Mouse (Mus musculus) midbrain, embryonic 16.5 days (tissue): Measurements from ENCODE around the gene Rplp0. TPM values are rescaled to one million over a fixed set of nuclear protein-coding genes. Genes with fewer than 3 reads are reported as not detected.

Source experiments
- ATAC-seq: fragments of 200-750 bp; cut with Nextera tagmentation; 2 replicates; pipeline ENCODE4 v1.8.0; 2017; ENCODE audit warnings: moderate TSS enrichment
- H3K27ac ChIP-seq: fragments of 300-500 bp; sonication (generic); 2 replicates; pipeline ENCODE4 v1.5.1; 2014; ENCODE audit warnings: mild to moderate bottlenecking, low read length, mixed read lengths
- H3K27me3 ChIP-seq: fragments of 300-500 bp; sonication (generic); 2 replicates; pipeline ENCODE4 v1.6.1; 2014; ENCODE audit warnings: low read depth, low read length, mixed read lengths; ENCODE audit not compliant: control insufficient read depth, insufficient read depth
- H3K36me3 ChIP-seq: fragments of 300-500 bp; sonication (generic); 2 replicates; pipeline ENCODE4 v1.6.1; 2014; ENCODE audit warnings: mild to moderate bottlenecking, low read length, moderate library complexity, mixed read lengths; ENCODE audit not compliant: control insufficient read depth, insufficient read depth
- H3K4me1 ChIP-seq: fragments of 300-500 bp; sonication (generic); 2 replicates; pipeline ENCODE4 v1.6.1; 2014; ENCODE audit warnings: mild to moderate bottlenecking, low read length, mixed read lengths; ENCODE audit not compliant: control insufficient read depth, insufficient read depth
- H3K4me2 ChIP-seq: fragments of 300-500 bp; sonication (generic); 2 replicates; pipeline ENCODE4 v1.6.1; 2014; ENCODE audit warnings: mild to moderate bottlenecking, low read length, mixed read lengths
- H3K4me3 ChIP-seq: fragments of 300-500 bp; sonication (generic); 2 replicates; pipeline ENCODE4 v1.5.1; 2014; ENCODE audit warnings: low read depth, mild to moderate bottlenecking, low read length, moderate library complexity, mixed read lengths
- H3K9ac ChIP-seq: fragments of 300-500 bp; sonication (generic); 2 replicates; pipeline ENCODE4 v1.6.1; 2014; ENCODE audit warnings: low read depth, low read length, mixed read lengths
- H3K9me3 ChIP-seq: fragments of 300-500 bp; sonication (generic); replicated peaks from 2 replicates; pipeline ENCODE4 v1.6.1; 2014; ENCODE audit warnings: mild to moderate bottlenecking, low read length, mixed read lengths; ENCODE audit not compliant: control insufficient read depth, poor library complexity, severe bottlenecking
- WGBS: fragments of 180-500 bp; shearing (Covaris S2); extraction: QIAGEN DNeasy Blood & Tissue Kit; methylation state at CpG from one replicate; pipeline ENCODE4 v1.1.7; 2014; 5-methylcytosine and 5-hydroxymethylcytosine counted together
- polyA plus RNA-seq: library from polyadenylated mRNA; unstranded; fragments of >200 nt; fragmentation: Nextera tagmentation; extraction: Ambion mirVana; gene quantifications from 2 replicates; pipeline ENCODE4 v1.2.1, GENCODE M21; 2015

The Rplp0 gene
- polyA plus RNA-seq, 1 experiment from 2014 or later = 826 TPM

DNA sequence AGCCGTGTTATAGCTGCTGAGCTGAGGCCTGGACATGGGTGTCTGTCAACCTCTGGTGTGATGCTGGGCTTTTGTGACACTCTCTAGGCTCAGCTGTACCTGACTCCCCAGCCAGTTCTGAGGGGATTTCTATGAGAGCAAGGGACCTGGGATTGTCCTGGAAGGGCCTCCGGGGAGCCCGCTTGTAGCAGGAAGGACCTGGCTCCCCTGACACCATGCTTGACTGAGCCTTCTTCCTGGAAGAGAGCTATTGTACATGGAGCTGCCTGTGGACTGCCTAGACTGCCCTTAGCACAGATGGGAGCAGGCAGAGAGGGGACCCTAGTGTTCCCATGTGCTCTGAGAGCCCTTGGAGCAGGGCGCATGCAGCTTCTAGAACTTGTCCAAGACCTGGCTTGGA is 33.9 kb upstream of the Rplp0 start:
- Histone ChIP-seq H3K4me1 (peaks cover 5% of the 10 kb centered on the region; the same call in 1 of the 2 replicates), H3K4me3 (no peak overlapping the region), H3K9me3 (no peaks in the 10 kb centered on the region), H3K4me2 (no peak overlapping the region), H3K27me3 (no peaks in the 10 kb centered on the region), H3K27ac (no peak overlapping the region), H3K36me3 (no peaks in the 10 kb centered on the region), H3K9ac (no peak overlapping the region)
- no peak for ATAC-seq
- 92% methylated on average over 4 of the region's 4 CpGs for WGBS

DNA sequence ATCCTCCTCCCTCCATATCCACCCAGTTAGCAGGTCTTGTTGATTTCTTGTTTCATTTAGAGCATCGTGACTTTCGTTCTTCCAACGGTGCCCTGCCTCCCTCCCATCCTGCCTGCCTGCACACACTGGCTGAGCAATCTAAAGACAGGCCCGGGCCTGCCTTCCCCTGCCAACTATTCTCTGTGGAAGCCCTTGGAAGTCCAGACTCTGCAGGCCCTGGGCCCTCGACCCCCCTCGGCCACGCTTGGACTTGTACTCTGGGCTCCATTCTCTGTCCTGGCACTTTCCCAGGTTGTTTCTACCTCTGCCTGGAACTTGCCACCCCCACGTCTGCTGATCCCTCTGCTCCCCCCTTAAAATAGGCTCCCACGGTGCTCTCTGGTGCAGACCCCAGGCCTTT is 33.3 kb upstream of the Rplp0 start:
- Histone ChIP-seq H3K4me3 (no peak overlapping the region), H3K4me2 (no peak overlapping the region), H3K27me3 (no peaks in the 10 kb centered on the region), H3K9ac (no peak overlapping the region), H3K36me3 (no peaks in the 10 kb centered on the region), H3K4me1 (peaks cover 5% of the 10 kb centered on the region), H3K27ac (no peak overlapping the region), H3K9me3 (no peaks in the 10 kb centered on the region)
- 77% methylated on average over 9 of the region's 9 CpGs for WGBS
- ATAC-seq = no peak

DNA sequence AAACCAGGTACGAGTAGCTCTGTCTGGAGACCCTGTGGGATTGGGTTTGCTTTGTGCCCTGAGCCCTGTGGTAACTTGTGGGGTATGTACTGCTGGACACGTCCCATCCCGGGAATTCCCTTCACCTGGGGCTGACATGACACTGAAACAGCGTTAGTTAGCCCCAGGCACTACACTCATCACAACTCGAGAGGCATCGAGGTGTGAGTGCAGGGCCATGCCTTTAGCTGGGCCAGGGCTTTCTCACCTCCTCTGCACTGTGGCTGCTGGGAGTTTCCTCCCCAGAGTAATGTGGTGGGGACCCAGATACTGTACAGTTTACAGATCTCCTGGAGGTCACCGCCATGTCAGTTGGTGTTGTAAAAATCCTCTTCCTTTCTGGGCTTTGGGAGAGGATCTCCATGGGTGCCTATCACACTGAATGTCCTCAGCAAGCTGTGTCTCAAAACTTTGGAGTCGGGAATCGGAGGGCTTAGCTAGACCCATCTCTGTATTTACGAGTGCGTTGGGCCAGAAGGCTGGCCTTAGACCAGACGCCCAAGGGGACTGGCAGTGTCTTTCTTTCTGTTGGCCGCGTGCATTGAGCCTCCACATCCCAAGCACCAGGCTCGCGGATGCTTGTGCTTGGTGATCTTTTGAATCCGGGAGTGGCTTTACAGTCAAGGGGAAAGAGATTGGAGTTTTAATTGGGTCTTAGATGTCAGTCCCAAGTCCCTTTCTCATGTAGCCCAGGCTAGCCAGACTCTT is 32.6 kb upstream of the Rplp0 start:
- Histone ChIP-seq H3K4me3 (no peak overlapping the region), H3K27ac (no peak overlapping the region), H3K9me3 (no peaks in the 10 kb centered on the region), H3K4me1 (peaks cover 11% of the 10 kb centered on the region), H3K4me2 (no peak overlapping the region), H3K9ac (no peak overlapping the region), H3K27me3 (no peaks in the 10 kb centered on the region), H3K36me3 (no peaks in the 10 kb centered on the region)
- 86% methylated on average over 17 of the region's 17 CpGs for WGBS
- no peak for ATAC-seq

DNA sequence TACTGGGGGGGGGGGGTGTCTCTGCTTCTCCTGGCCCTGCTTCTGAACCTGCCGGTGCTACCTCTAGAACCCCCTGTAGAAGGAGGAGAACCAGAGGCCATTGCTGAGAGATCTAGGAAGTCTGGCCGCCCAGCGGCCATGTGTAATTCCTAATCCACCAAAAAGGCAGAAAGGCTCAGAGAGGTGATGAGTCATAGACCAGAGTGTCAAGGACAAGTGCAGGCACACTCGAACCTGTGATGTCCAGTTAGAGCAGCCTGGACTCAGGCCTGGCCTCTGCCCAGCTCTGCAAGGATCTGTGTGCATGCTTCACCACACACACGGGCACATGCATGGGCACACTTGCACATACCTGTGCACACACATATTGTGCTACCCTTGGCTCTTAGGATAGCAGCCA is 31.1 kb upstream of the Rplp0 start:
- Histone ChIP-seq H3K4me3 (no peak overlapping the region), H3K4me1 (peaks cover 11% of the 10 kb centered on the region), H3K27ac (no peak overlapping the region), H3K27me3 (no peaks in the 10 kb centered on the region), H3K36me3 (no peaks in the 10 kb centered on the region), H3K9me3 (no peaks in the 10 kb centered on the region), H3K4me2 (no peak overlapping the region), H3K9ac (no peak overlapping the region)
- WGBS = 91% methylated on average over 5 of the region's 5 CpGs
- no peak for ATAC-seq

DNA sequence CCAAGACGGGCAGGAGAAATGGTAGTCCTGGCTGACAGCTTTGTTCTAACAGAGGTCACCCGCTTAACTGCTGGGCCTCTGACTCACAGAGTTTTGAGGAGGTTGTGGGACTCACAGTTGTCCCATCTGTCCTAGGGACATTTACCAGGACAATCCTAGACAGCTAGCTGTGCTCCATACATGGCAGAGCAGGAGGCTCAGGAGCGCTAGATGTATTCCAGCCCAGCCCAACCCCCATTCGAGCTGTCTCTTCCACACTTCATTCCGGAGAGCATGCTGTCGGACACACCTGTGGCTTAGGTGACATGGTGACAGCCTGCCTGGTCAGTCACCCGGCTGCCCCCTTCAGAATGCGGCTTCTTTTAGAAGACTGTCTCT is 29.9 kb upstream of the Rplp0 start:
- 87% methylated on average over 8 of the region's 8 CpGs for WGBS
- Histone ChIP-seq H3K4me1 (peaks cover 7% of the 10 kb centered on the region), H3K4me3 (no peak overlapping the region), H3K9me3 (no peaks in the 10 kb centered on the region), H3K9ac (no peak overlapping the region), H3K36me3 (no peaks in the 10 kb centered on the region), H3K27me3 (no peaks in the 10 kb centered on the region), H3K4me2 (no peak overlapping the region), H3K27ac (no peak overlapping the region; the same call in 1 of the 2 replicates)
- no peak for ATAC-seq

DNA sequence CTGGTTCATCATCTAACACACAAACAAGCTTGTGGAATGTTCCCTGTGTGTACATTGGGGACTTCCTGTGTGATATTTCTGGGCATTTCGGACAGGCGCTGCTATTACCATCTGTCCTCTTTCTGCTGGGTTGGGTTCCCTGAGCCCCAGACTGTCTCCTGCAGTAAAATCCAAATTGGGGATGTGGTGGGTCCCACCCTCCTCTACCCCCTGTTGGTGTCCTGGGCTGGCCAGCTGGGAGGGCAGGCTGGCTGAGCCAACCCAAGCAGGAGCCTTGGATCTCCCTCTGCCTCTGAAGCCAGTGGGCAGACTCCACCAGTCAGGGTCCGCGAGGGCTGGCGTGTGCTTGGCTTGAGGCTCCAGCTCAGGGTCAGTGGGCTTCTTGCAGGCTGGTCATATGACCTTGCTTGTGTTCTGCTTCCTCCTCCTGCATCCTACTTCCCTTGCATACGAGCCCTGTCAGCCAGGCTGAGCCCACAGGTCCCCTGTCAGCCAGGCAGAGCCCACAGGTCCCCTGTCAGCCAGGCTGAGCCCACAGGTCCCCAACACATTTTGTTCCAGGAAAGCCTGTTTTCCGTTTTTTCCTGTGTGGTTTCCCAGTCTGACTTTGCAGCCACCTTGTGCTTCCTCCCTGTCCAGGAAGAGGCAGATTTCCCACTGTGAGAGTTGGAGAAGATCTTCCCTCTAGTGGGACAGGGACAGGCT is 29.4 kb upstream of the Rplp0 start:
- whole genome bisulfite sequencing = 79% methylated on average over 7 of the region's 7 CpGs
- ATAC-seq = no peak
- Histone ChIP-seq H3K4me1 (peaks cover 10% of the 10 kb centered on the region), H3K4me3 (no peak overlapping the region), H3K27ac (no peak overlapping the region), H3K9ac (no peak overlapping the region), H3K4me2 (no peak overlapping the region), H3K9me3 (no peaks in the 10 kb centered on the region), H3K27me3 (no peaks in the 10 kb centered on the region), H3K36me3 (no peaks in the 10 kb centered on the region)

DNA sequence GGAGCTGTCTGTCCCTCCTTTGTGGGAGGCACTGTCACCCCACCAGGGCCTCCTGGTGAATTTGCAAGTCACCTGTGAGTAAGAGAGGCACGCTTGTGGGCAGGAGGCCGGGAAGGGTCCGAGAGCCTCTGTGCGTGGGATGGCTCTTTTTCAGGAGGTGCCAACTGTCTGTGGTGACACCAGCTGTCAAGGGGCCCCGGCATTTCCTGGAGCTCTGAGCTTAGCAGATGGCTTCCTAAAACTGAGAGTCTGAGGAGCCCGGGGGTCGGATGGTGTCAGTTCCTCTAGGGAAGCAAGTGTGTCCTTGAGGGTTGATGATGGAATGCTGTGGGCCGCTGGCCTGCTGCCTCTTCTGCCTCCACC is 28.8 kb upstream of the Rplp0 start:
- Histone ChIP-seq H3K36me3 (no peaks in the 10 kb centered on the region), H3K27ac (no peak overlapping the region), H3K4me3 (no peak overlapping the region), H3K4me1 (peaks cover 10% of the 10 kb centered on the region), H3K9me3 (no peaks in the 10 kb centered on the region), H3K27me3 (no peaks in the 10 kb centered on the region), H3K9ac (no peak overlapping the region), H3K4me2 (no peak overlapping the region)
- no peak for ATAC-seq
- WGBS = 77% methylated on average over 8 of the region's 8 CpGs

DNA sequence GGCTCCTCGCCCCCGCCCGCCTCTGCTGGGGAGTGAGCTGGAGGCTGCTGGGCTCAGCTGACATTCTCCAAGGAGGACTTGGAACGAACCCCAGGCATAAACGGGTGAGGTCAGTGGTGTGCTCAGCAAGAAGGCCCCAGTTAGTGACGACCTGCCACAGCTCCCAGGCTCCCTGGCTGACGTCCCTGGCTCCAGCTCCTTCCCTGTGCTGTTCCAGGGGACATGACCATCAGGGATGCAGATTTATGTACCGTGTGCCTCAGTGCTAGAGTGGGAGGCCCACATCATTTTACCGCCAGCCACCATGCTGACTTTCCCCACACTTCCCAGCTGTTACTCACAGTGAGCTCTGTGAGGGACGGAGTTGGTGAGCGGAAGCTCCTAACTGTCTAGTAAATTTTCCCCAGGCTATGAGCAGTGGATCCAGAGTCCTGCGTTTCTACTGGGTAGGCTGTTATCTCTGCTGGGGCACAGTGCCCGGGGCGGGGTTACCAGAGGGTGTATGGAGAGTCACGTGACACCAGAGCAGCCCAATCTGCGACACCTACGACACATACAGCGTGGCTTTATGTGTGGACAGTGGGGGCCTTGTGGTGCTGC is 27.5 kb upstream of the Rplp0 start:
- no peak overlapping the region for H3K4me3 ChIP-seq
- no peaks in the 10 kb centered on the region for H3K36me3 ChIP-seq
- H3K4me1 ChIP-seq = peaks cover 10% of the 10 kb centered on the region
- no peak overlapping the region for H3K4me2 ChIP-seq
- H3K27ac ChIP-seq = peak overlapping the region; percentile 9; the same call in 1 of the 2 replicates
- H3K9me3 ChIP-seq = no peaks in the 10 kb centered on the region
- no peaks in the 10 kb centered on the region for H3K27me3 ChIP-seq
- ATAC-seq = peak; percentile 64
- H3K9ac ChIP-seq = no peak overlapping the region
- 52% methylated on average over 18 of the region's 18 CpGs for WGBS

DNA sequence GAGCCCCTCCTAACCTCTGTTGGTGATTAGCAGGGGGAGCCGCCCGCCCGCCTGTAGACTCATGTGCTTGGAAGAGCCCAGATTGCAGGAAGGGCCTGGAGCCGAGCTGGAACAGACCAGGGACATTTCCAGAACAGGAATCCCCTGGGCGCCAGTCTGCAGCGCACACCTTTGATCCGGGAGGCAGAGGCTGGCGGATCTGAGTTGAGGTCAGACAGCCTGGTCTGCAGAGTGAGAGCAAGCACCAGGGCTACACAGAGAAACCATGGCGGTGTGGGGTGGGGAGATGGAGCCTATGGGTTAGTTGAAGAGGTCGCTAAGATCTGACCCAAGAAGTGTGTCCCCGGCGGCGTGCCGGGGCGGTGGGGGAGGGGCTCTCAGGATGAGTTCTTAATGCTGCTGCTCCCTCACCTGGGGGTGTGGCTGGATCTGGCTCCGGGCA is 25.0 kb upstream of the Rplp0 start:
- 21% methylated on average over 16 of the region's 16 CpGs for WGBS
- peaks cover 13% of the 10 kb centered on the region for H3K4me1 ChIP-seq
- H3K4me2 ChIP-seq = no peak overlapping the region
- no peaks in the 10 kb centered on the region for H3K27me3 ChIP-seq
- no peaks in the 10 kb centered on the region for H3K9me3 ChIP-seq
- no peak overlapping the region for H3K4me3 ChIP-seq
- no peak overlapping the region for H3K27ac ChIP-seq
- no peak overlapping the region for H3K9ac ChIP-seq
- no peaks in the 10 kb centered on the region for H3K36me3 ChIP-seq
- no peak for ATAC-seq
